Mouse (Mus musculus) megakaryocyte, embryonic 14.5 days (primary cell): ENCODE data around the gene Gimap4. TPM values are rescaled to one million over a fixed set of nuclear protein-coding genes. Genes with fewer than 3 reads are reported as not detected.

Experiments
- H3K27me3 ChIP-seq: replicated peaks from 2 replicates; pipeline ENCODE3; 2012; ENCODE audit warnings: inconsistent platforms
- H3K36me3 ChIP-seq: replicated peaks from 2 replicates; pipeline ENCODE3; 2012; ENCODE audit warnings: low read length, inconsistent platforms, mixed read lengths
- H3K4me1 ChIP-seq: 2 replicates; pipeline ENCODE4 v1.6.1; 2012; ENCODE audit warnings: inconsistent platforms
- H3K4me3 ChIP-seq: replicated peaks from 2 replicates; pipeline ENCODE3; 2012; ENCODE audit warnings: moderate library complexity, mild to moderate bottlenecking, inconsistent platforms
- H3K9me3 ChIP-seq: 2 replicates; pipeline ENCODE4 v1.6.1; 2012; ENCODE audit warnings: inconsistent platforms
- FLI1 ChIP-seq: IDR thresholded peaks from 2 replicates; pipeline ENCODE4 v1.6.1; 2012; ENCODE audit warnings: low read length, inconsistent platforms, mixed read lengths
- GATA1 ChIP-seq: IDR thresholded peaks from 3 replicates; pipeline ENCODE4 v1.6.1; 2012; ENCODE audit warnings: mixed read lengths, low read length, inconsistent platforms, borderline replicate concordance
- polyA plus RNA-seq: library from polyadenylated mRNA; stranded (reverse); fragments of >175 nt; gene quantifications from 2 replicates; pipeline ENCODE4 v1.2.3, GENCODE M21; 2012; ENCODE audit warnings: low replicate concordance; ENCODE audit not compliant: insufficient read depth

Gene Gimap4
- 0.32 TPM in 1 of 2 replicates, not detected in the other for polyA plus RNA-seq

- no peaks in the 10 kb centered on the region for H3K9me3 ChIP-seq
- H3K4me3 ChIP-seq = peak within 1 kb of the TSS; percentile 2
- H3K27me3 ChIP-seq = no peaks in the 10 kb centered on the region
- peaks cover 82% of the 10 kb centered on the region for H3K4me1 ChIP-seq
- TF ChIP-seq FLI1 (no peak), GATA1 (no peak)
- H3K36me3 ChIP-seq = peaks cover 12% of the 10 kb centered on the region
Measured at GRCm38 (mm10) chr6:48684319-48684718, at the start of gene Gimap4. Gene Gimap4, plus strand, starts transcription at chr6:48684549.

DNA sequence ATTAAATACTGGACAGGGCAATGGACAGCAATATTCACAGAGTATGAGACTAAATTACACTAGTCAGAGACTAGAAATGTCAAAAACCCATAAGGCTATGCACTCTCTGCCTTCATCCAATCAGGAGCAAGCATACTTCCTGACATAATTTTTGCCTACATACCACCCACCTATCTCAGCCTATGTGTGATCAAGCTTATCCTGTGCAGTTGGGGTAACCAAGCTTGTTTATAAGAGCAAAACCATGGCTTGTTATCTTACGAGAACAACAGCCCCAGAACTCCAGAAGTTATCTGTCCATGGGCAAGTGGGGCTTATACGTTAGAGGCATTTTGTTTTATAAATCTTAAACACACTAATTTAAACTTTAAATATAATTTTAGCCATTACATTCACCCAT lies 49.2 kb upstream of the Gimap4 start:
- TF ChIP-seq FLI1 = no peak
- TF ChIP-seq GATA1 = no peak
- Histone ChIP-seq H3K9me3 (no peaks in the 10 kb centered on the region), H3K27me3 (no peaks in the 10 kb centered on the region), H3K36me3 (peaks cover 24% of the 10 kb centered on the region), H3K4me3 (no peak overlapping the region), H3K4me1 (peaks cover 76% of the 10 kb centered on the region)

- peak overlapping the region; percentile 6 for H3K4me3 ChIP-seq
- H3K4me1 ChIP-seq = peaks cover 80% of the 10 kb centered on the region
- H3K36me3 ChIP-seq = peaks cover 11% of the 10 kb centered on the region
- TF ChIP-seq FLI1 (no peak), GATA1 (no peak)
- H3K9me3 ChIP-seq = no peaks in the 10 kb centered on the region
- H3K27me3 ChIP-seq = no peaks in the 10 kb centered on the region
Measured at GRCm38 (mm10) chr6:48636515-48636914, 47.8 kb upstream of the Gimap4 start.

DNA sequence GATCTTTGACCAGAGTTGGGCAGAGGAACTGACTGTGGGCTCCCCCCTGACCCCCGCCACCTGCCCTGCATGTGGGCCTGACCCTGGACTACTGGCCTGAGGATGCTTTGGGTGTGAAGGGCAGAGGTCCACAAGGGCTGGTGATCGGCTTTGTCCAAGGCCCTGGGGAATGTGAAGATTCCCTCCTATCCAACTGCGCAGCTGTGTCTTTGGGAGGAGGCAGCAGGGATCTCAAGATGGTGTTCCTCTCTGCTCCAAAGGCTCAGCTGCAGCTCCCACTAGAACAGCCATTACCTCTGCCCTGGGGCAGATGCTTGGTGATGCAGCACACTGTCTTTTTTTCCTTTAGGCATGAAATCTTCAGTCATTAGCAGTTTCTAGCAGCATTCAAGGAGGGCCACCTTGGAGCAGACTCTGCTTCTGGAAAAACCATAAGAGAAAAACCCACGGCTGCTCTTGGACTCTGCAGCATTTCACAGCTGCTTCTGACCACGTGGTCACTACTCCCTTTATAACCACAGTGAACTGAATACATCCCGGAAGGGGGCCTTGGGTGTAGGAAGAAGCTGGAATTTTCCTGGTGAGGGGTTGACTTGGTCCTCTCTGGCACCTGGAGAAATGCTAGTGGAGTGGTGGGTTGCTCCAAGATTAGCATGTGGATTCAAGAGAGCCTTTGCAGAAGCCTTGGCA lies 46.4 kb upstream of the Gimap4 start:
- Histone ChIP-seq H3K36me3 (no peaks in the 10 kb centered on the region), H3K9me3 (no peaks in the 10 kb centered on the region), H3K27me3 (no peaks in the 10 kb centered on the region), H3K4me3 (no peak overlapping the region), H3K4me1 (peaks cover 75% of the 10 kb centered on the region)
- no peak for TF ChIP-seq GATA1
- no peak for TF ChIP-seq FLI1

- Histone ChIP-seq H3K4me3 (no peak overlapping the region), H3K36me3 (no peaks in the 10 kb centered on the region), H3K4me1 (peaks cover 69% of the 10 kb centered on the region), H3K9me3 (no peaks in the 10 kb centered on the region), H3K27me3 (no peaks in the 10 kb centered on the region)
- TF ChIP-seq FLI1 = no peak
- no peak for TF ChIP-seq GATA1
Measured at GRCm38 (mm10) chr6:48638553-48638952, 45.8 kb upstream of the Gimap4 start.

GRCm38 (mm10) chr6:48641391-48641790 lies 43.0 kb upstream of the Gimap4 start:
- Histone ChIP-seq H3K36me3 (no peaks in the 10 kb centered on the region), H3K4me1 (peaks cover 56% of the 10 kb centered on the region), H3K4me3 (no peak overlapping the region), H3K27me3 (peaks cover 1% of the 10 kb centered on the region), H3K9me3 (no peaks in the 10 kb centered on the region)
- TF ChIP-seq FLI1 (no peak), GATA1 (no peak)

DNA sequence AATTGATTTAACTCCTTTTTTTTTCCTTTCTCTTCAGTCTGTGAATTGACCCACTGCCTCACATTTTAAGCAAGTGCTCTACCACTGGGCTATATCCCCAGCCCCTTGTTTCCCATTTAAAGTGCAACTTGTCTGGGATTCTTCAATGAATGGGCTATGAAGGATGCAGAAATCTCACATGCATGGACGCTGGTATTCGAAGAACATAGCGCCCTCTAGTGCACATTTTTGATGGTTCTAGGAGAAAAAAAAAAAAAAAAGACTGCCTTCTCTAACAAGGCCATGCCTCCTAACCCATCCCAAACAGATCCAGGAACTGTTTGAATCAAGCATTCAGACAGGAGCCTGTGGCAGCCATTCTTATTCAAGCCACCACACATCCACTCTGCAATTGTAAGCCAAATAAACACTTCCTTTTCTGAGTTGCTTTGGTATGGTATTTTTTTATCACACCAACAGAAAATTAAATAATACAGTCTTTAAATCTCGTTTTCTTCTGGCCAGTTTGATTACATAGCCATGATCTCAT lies 41.5 kb upstream of the Gimap4 start:
- Histone ChIP-seq H3K4me1 (peaks cover 56% of the 10 kb centered on the region), H3K27me3 (peaks cover 1% of the 10 kb centered on the region), H3K9me3 (no peaks in the 10 kb centered on the region), H3K36me3 (no peaks in the 10 kb centered on the region), H3K4me3 (no peak overlapping the region)
- TF ChIP-seq FLI1 (no peak), GATA1 (no peak)

DNA sequence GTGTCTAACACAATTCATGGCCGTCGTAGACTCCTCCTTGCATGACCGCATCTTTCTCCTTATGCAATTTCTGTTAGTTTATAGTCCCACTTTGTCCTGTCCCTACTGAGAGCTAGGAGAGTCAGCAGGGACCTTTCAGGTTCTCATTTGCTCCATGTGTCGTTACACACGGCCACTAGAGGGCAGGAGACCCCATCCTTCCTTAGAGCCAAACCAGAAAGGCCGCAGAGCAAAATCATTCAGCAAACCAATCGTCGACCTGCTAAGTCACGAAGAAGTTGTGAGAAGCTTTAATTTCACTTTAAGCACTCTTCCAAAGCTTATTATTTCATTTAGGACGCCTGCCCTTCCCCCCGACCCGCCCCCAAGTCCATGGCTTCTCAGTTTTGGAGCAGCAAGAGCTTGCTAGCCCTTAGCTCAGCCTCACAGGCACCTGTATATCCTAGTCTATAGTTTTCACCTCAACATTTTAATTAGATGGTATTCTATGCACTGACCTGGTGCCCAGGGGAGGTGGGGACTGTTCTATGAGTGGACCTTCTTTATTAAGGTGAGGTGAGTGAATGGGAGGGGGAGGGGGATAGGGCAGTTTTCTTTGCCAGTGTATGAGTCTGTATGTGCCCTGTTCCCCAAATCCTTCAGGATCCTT lies 38.6 kb upstream of the Gimap4 start:
- H3K36me3 ChIP-seq = peaks cover 6% of the 10 kb centered on the region
- peaks cover 3% of the 10 kb centered on the region for H3K27me3 ChIP-seq
- H3K4me3 ChIP-seq = peak overlapping the region; percentile 80
- H3K9me3 ChIP-seq = peaks cover 8% of the 10 kb centered on the region
- TF ChIP-seq GATA1 = no peak
- no peak for TF ChIP-seq FLI1
- H3K4me1 ChIP-seq = peaks cover 32% of the 10 kb centered on the region

DNA sequence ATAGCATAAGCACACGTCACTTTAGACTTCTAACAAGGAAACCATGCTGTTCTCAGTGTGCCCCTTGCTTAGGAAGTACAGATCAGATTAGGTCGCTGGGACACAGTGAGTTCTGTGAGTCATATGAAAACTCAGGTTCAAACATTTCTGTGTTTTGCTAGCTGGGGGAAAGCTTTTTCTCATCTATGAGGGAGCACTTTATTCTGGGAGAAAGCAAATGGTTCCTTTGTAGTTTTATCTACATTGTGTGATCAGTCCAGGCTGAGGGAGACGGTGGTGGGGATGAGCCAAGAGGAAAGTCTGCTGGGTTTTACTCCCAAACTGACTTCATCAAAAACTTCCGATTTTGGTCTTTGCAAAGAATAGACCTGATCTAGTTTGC lies 38.0 kb upstream of the Gimap4 start:
- Histone ChIP-seq H3K27me3 (peaks cover 3% of the 10 kb centered on the region), H3K36me3 (peaks cover 6% of the 10 kb centered on the region), H3K9me3 (peaks cover 8% of the 10 kb centered on the region), H3K4me1 (peaks cover 32% of the 10 kb centered on the region), H3K4me3 (no peak overlapping the region)
- TF ChIP-seq GATA1 = no peak
- no peak for TF ChIP-seq FLI1

DNA sequence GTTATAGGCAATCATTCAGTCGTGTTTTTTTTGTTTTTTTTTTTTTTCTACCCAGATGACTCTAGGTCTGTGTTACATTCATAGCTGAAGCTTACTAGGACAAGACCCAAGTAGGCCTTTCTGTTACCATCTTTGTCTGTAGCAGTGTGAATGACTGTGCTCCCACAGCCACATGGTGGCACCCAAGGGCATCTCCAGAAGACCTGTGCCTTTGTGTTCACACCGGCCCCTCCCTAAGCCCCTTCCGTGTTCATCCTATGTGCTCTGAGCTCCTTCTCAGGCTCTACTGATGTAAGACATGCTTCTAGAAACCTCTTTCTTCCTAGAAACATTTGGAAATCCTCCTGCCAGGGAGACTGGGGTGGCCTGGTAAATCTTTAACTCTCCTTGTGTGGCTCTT lies 37.4 kb upstream of the Gimap4 start, which contains the start of gene Gimap8:
TSS of gene Gimap8 (plus strand) at position 240 of the 400 bp plus-strand sequence.
- Histone ChIP-seq H3K36me3 (peaks cover 6% of the 10 kb centered on the region), H3K9me3 (peaks cover 8% of the 10 kb centered on the region), H3K27me3 (peaks cover 3% of the 10 kb centered on the region), H3K4me1 (peaks cover 32% of the 10 kb centered on the region), H3K4me3 (peak within 1 kb of the TSS; percentile 77)
- TF ChIP-seq GATA1 (no peak), FLI1 (no peak)
